Mouse (Mus musculus) embryonic fibroblast, embryonic 13.5 days (primary cell): ENCODE measurements at regions not wholly inside any gene's neighbourhood (a gene's known extent, or its start where the extent isn't known, plus 50 kb on each side); places are given as distances from the start of the nearest gene placed in this dataset.

Experiments
- CTCF ChIP-seq: IDR thresholded peaks from 2 replicates; pipeline ENCODE4 v1.5.1; 2011; ENCODE audit warnings: mild to moderate bottlenecking, control low read depth, low read length, moderate library complexity, borderline replicate concordance; ENCODE audit not compliant: insufficient read depth
- POLR2A ChIP-seq: IDR thresholded peaks from 2 replicates; pipeline ENCODE4 v1.6.1; 2011; ENCODE audit warnings: low read depth, mild to moderate bottlenecking, control low read depth, low read length, moderate library complexity

DNA sequence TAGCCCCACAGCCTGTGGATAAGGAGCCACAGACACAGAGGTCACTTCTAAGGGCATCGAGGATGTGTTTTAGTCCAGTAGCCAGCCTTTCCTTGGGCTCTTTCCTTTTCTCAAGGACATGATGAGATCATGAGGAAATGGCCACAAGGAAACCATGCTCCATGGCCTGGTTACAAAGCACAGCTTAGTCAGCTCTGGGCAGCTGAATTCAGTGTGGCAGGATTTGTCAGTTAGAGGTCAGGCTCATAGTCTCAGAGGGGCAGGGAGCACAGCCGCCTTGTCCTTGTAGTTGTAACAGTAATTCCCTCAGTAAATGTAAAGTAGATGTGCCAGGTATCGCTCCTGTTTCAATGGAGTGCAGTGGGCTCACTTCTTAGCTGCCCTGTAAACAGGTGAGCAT, 111.7 kb upstream of the Vangl1 start:
- TF ChIP-seq POLR2A (no peak), CTCF (no peak)
